Mouse (Mus musculus) CD4-positive, CD25-positive, alpha-beta regulatory T cell (primary cell): ENCODE results near the gene Sult2b1. TPM values are rescaled to one million over a fixed set of nuclear protein-coding genes. Genes with fewer than 3 reads are reported as not detected.

Experiments
- polyA plus RNA-seq: library from polyadenylated mRNA; unstranded; fragments of 100-300 nt; shearing (Covaris generic); gene quantifications from one replicate; pipeline ENCODE4 v1.2.1, GENCODE M21; 2017

The Sult2b1 gene
- polyA plus RNA-seq, 1 experiment from 2014 or later = 3.0 TPM

Other genes with a start within 250 kb of the Sult2b1 start
- gene Hsd17b14, start 229.8 kb downstream of the Sult2b1 start, polyA plus RNA-seq = 1.1 TPM
- 86.0 TPM for gene Bcat2, start 214.5 kb downstream of the Sult2b1 start, polyA plus RNA-seq
- not detected for gene Fgf21, start 169.2 kb downstream of the Sult2b1 start, polyA plus RNA-seq
- gene Fut1, start 167.4 kb downstream of the Sult2b1 start, polyA plus RNA-seq = not detected
- 0.14 TPM for gene Izumo1, start 162.9 kb downstream of the Sult2b1 start, polyA plus RNA-seq
- 6.5 TPM for gene Rasip1, start 157.2 kb downstream of the Sult2b1 start, polyA plus RNA-seq
- gene Mamstr, start 144.7 kb downstream of the Sult2b1 start, polyA plus RNA-seq = 1.7 TPM
- gene Fut2, start 118.3 kb downstream of the Sult2b1 start, polyA plus RNA-seq = 0.12 TPM
- gene Ntn5, start 100.6 kb downstream of the Sult2b1 start, polyA plus RNA-seq = 0.32 TPM
- gene Sec1, start 90.3 kb downstream of the Sult2b1 start, polyA plus RNA-seq = 0.35 TPM
- gene Car11, start 84.8 kb downstream of the Sult2b1 start, polyA plus RNA-seq = 8.4 TPM
- gene Dbp, start 79.6 kb downstream of the Sult2b1 start, polyA plus RNA-seq = 53.0 TPM
- 1,454 TPM for gene Rpl18, start 69.2 kb downstream of the Sult2b1 start, polyA plus RNA-seq
- 36.3 TPM for gene Sphk2, start 66.7 kb downstream of the Sult2b1 start, polyA plus RNA-seq
- gene Fam83e, start 63.5 kb downstream of the Sult2b1 start, polyA plus RNA-seq = 0.43 TPM
- gene Spaca4, start 58.9 kb downstream of the Sult2b1 start, polyA plus RNA-seq = not detected
- 0.04 TPM for gene Lmtk3, start 931 bp downstream of the Sult2b1 start, polyA plus RNA-seq
- gene Cyth2, start 29.9 kb upstream of the Sult2b1 start, polyA plus RNA-seq = 87.9 TPM
- gene Kcnj14, start 40.1 kb upstream of the Sult2b1 start, polyA plus RNA-seq = not detected
- gene Grwd1, start 46.3 kb upstream of the Sult2b1 start, polyA plus RNA-seq = 37.3 TPM
- gene Kdelr1, start 88.1 kb upstream of the Sult2b1 start, polyA plus RNA-seq = 90.8 TPM
- gene Grin2d, start 93.7 kb upstream of the Sult2b1 start, polyA plus RNA-seq = 1.2 TPM
- not detected for gene Syngr4, start 112.0 kb upstream of the Sult2b1 start, polyA plus RNA-seq
- gene Tmem143, start 112.3 kb upstream of the Sult2b1 start, polyA plus RNA-seq = 9.6 TPM
- gene Emp3, start 136.7 kb upstream of the Sult2b1 start, polyA plus RNA-seq = 699 TPM
- 2.2 TPM for gene Ccdc114, start 139.4 kb upstream of the Sult2b1 start, polyA plus RNA-seq
- gene Abcc6, start 245.6 kb upstream of the Sult2b1 start, polyA plus RNA-seq = not detected
- gene Nomo1, start 249.0 kb upstream of the Sult2b1 start, polyA plus RNA-seq = 40.4 TPM